Mouse (Mus musculus) olfactory bulb, adult 2 months (tissue): Measurements from ENCODE around the gene Hoxa5.

Experiments
- CTCF ChIP-seq: fragments of 200-500 bp; IDR thresholded peaks from 2 replicates; pipeline ENCODE4 v1.5.1; 2012; ENCODE audit warnings: low read depth, mild to moderate bottlenecking, low read length, moderate library complexity; ENCODE audit not compliant: insufficient read depth
- POLR2A ChIP-seq: fragments of 200-500 bp; IDR thresholded peaks from 2 replicates; pipeline ENCODE4 v1.6.1; 2012; ENCODE audit warnings: mild to moderate bottlenecking, low read depth, low read length, moderate library complexity; ENCODE audit not compliant: insufficient read depth

- no peak for TF ChIP-seq CTCF
- TF ChIP-seq POLR2A, result no peak
Measured at GRCm38 (mm10) chr6:52241001-52241621, 36.7 kb upstream of the Hoxa5 start.
